Mouse (Mus musculus) cerebellum, postnatal 25 days (tissue): ENCODE measurements around the gene Tmem203.

Source experiments
- DNase-seq, 2 experiments: peaks; one replicate each; pipeline ENCODE4 v3.0.0; 2021; ENCODE audit warnings: mixed read lengths in 2 of 2

The Tmem203 gene

GRCm38 (mm10) chr2:25264286-25264660, 9.0 kb downstream of the Tmem203 start:
- peak in 1 of 2 experiments; percentile 44 for DNase-seq

- DNase-seq, result peak; percentile 87 to 93
These were observed 9.6 kb downstream of the Tmem203 start for GRCm38 (mm10) chr2:25264851-25265250.

- DNase-seq, result peak; percentile 97 to 98
These were observed 10.8 kb downstream of the Tmem203 start for GRCm38 (mm10) chr2:25265897-25266656.

GRCm38 (mm10) chr2:25266720-25267119, 11.5 kb downstream of the Tmem203 start:
- peak; percentile 79 to 86 for DNase-seq

DNA sequence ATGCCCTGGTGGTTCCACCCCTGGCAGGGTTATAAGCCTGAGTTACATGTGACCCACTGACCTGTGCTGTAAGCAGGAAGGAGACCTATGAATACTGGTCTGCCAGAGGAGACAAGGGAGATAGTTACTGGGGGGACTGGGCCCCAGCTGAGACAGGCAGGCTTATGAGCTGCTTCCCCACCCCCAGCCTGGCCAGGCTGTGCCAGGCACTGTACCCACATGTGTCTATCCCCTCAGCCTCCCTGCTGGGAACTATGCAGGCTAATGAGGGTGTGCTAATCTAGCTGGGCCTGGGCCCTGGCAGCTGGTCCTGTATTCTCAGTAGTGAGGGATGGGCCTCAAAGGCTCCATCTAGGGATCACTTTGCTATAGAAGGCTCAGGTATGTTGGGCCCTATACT, 12.0 kb downstream of the Tmem203 start:
- peak in 1 of 2 experiments; percentile 64 for DNase-seq

GRCm38 (mm10) chr2:25267746-25268309, 12.6 kb downstream of the Tmem203 start:
- DNase-seq, result peak; percentile 48 to 53

- DNase-seq, result peak; percentile 99
These were observed 16.7 kb downstream of the Tmem203 start, which contains the start of the genes Ssna1 and Anapc2 for GRCm38 (mm10) chr2:25271827-25272511. Gene Ssna1 (minus strand): TSS chr2:25272438. Gene Anapc2 (plus strand): TSS chr2:25272478.

DNA sequence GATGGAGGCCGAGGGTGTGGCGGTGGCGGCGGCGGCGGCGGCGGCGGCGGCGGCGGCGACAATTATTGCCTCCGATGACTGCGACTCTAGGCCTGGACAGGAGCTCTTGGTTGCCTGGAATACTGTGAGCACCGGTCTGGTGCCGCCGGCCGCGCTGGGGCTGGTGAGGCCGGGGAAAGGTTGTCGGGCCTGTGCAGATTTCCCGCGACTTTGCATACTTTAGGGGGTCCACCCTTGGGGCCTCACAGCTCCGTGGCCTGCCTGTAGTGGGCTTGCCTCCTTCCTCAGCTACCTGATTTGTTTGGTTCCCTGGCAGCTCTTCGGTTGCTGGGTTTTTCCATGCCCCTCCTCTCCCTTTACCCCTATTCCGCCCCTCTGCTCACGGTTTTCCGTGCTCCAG, 17.3 kb downstream of the Tmem203 start:
- DNase-seq, result no peak

DNA sequence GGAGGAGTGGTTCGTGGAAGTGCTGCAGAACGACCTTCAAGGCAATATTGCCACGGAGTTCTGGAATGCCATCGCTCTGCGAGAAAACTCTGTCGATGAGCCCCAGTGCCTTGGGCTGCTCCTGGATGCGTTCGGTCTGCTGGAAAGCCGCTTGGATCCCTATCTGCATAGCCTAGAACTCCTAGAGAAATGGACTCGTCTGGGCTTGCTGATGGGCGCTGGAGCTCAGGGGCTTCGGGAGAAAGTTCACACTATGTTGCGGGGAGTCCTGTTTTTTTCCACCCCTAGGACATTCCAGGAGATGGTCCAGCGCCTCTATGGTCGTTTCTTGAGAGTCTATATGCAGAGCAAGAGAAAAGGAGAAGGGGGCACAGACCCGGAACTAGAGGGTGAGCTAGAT, 17.8 kb downstream of the Tmem203 start:
- no peak for DNase-seq

GRCm38 (mm10) chr2:25278928-25279882, 24.0 kb downstream of the Tmem203 start:
- DNase-seq, result peak; percentile 90 to 93

DNA sequence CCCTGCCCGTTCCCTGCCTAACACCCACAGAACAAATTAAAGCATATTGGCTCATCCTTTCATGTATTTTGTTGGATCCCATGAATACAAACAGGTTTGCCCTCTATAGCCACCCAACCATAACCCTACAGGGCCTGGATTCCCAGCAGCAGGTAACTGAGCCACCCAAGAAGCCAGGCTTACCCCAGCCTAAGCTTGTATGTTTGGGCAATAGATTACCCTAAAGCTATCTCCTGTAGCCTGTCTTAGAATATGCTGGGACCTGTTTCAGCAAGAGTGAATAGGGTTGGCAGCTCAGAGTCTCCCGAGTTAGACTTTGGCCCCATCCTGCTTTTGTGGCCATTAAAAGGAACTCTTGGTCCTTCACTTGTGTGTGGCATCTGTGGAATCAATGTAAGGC, 30.3 kb downstream of the Tmem203 start:
- peak in 1 of 2 experiments; percentile 20 for DNase-seq

- DNase-seq, result peak in 1 of 2 experiments; percentile 24
These were observed 31.1 kb downstream of the Tmem203 start for GRCm38 (mm10) chr2:25286314-25286713.

- peak; percentile 74 to 76 for DNase-seq
These were observed 31.8 kb downstream of the Tmem203 start for GRCm38 (mm10) chr2:25286837-25287636.

- DNase-seq, result peak in 1 of 2 experiments; percentile 51
These were observed 32.8 kb downstream of the Tmem203 start, which contains the start of gene Tmem210 for GRCm38 (mm10) chr2:25287927-25288649. Gene Tmem210 (plus strand): TSS chr2:25288145.

GRCm38 (mm10) chr2:25288734-25289345, 33.6 kb downstream of the Tmem203 start:
- peak; percentile 44 to 54 for DNase-seq

DNA sequence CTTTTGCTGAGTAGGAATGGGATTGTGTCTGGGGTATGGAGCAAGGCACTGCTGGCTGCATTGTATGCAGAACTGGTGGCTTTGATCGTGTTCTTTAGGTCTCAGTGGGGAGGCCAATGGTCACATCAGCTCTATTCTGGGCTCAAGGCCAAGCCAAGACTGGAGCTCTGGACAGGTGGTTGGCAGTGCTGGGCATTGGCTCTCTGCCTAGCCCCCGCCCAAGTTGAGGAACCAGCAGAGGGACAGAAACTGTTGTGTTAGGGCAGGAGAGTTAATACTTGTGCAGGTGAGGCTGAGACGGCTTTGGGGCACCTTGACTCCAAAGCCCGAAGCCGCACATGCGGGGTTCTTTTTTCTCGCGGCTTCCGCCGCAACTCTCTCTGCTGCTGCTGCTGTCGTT, 34.4 kb downstream of the Tmem203 start, which contains the start of gene Lrrc26:
TSS of gene Lrrc26 (plus strand) at position 265 of the 400 bp plus-strand sequence.
- DNase-seq, result peak; percentile 82 to 88

- peak; percentile 83 to 86 for DNase-seq
These were observed 35.0 kb downstream of the Tmem203 start for GRCm38 (mm10) chr2:25290101-25290815.

DNA sequence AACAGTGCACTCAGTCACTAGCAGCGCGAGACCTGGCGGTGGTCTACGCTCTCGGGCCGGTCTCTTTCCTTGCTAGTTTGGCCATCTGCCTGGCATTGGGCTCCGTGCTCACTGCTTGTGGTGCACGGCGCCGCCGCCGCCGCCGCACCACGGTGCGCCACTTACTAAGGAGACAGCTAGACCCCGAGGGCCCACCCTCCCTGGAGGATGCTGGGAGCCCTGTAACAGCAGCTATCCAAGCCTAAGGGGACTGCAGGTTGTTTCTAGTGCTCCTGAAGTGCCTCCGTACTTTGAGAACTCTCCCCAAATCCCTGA, 35.5 kb downstream of the Tmem203 start:
- DNase-seq, result peak; percentile 82 to 84
